11 mouse cellular contexts compared by ENCODE assay signal in the genomic region with DNA sequence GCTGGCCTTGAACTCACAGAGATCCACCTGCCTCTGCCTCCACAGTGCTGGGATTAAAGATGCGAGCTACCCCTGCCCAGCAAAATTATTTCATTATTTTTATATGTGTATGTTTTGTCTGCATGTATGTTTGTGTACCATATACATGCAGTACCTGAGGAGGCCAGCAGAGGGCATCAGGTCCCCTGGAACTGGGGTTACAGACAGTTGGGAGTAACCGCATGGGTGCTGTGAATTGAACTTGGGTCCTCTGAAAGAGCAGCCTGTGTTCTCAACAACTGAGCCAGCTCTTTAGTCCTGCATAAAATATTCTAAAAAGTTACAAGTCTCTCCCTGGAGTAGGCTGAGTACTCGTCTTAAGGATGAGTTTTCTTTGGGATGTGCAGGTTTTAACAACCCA. TPM values are rescaled to one million over a fixed set of nuclear protein-coding genes. Genes with fewer than 3 reads are reported as not detected.
A peak's percentile ranks its signal among the peaks of the same experiment; 100 is the strongest.
DNase-seq lines count a peak whose midpoint lies in the region; ATAC-seq and TF ChIP-seq lines count a peak whose summit lies in the region.
"Had no signal": no experiment of that assay in that cellular context is flagged by ENCODE, and none has a peak within 500 bp of the region (broad histone marks: within the 10 kb centered on the region; RNA-seq: fewer than 3 reads in every experiment).

No protein-coding gene starts in this region.

- ATAC-seq in hindbrain, postnatal 0 days, result no peak
- ATAC-seq in hindbrain, embryonic 13.5 days (ENCODE audit: low FRiP score), result no peak

- DNase-seq in hindbrain, postnatal 0 days (ENCODE audit: low spot score), result no peak
- DNase-seq in B cell, adult 2 months, result peak; percentile 67 to 70
- DNase-seq in R1 (ENCODE audit: low read depth, low spot score), result peak; percentile 71
- peak; percentile 19 for DNase-seq in retina, postnatal 1 day
- no peak for DNase-seq in midbrain, embryonic 10.5 days (ENCODE audit: low spot score)
- no peak for DNase-seq in left cerebral cortex, adult 18-20 months (ENCODE audit: low spot score in 2 of 2)
- no peak for DNase-seq in left cerebral cortex, postnatal 25 days (ENCODE audit: low spot score in 2 of 2)
- DNase-seq: adrenal gland, postnatal 10 days had no signal

- H3K27me3 ChIP-seq in hindbrain, postnatal 0 days (ENCODE audit: insufficient read depth, low read length), result no peaks in the 10 kb centered on the region
- H3K27me3 ChIP-seq in hindbrain, embryonic 13.5 days, result no peaks in the 10 kb centered on the region
- no peaks in the 10 kb centered on the region for H3K27me3 ChIP-seq in midbrain, embryonic 10.5 days (ENCODE audit: low read depth, poor library complexity, severe bottlenecking)
- H3K27me3 ChIP-seq: lung, embryonic 15.5 days; neural tube, embryonic 13.5 days had no signal

- peak; percentile 47 for TF ChIP-seq CTCF in hindbrain, postnatal 0 days (IDR thresholded peaks at IDR 0.05; ENCODE audit: low read depth)

- intact Hi-C loops in left cerebral cortex, postnatal 25 days (cut with DNase I), result no loop called here

- H3K9me3 ChIP-seq in hindbrain, postnatal 0 days (ENCODE audit: low read length), result no peaks in the 10 kb centered on the region
- H3K9me3 ChIP-seq in hindbrain, embryonic 13.5 days, result peaks cover 9% of the 10 kb centered on the region
- peaks cover 14% of the 10 kb centered on the region; the same call in 1 of the 2 replicates for H3K9me3 ChIP-seq in midbrain, embryonic 10.5 days (replicated peaks)
- H3K9me3 ChIP-seq: lung, embryonic 15.5 days had no signal

- no peak overlapping the region for H3K4me3 ChIP-seq in hindbrain, postnatal 0 days (ENCODE audit: low read length)
- H3K4me3 ChIP-seq in hindbrain, embryonic 13.5 days, result no peak overlapping the region
- no peak overlapping the region for H3K4me3 ChIP-seq in midbrain, embryonic 10.5 days
- H3K4me3 ChIP-seq: lung, embryonic 15.5 days; neural tube, embryonic 13.5 days had no signal

- H3K36me3 ChIP-seq in hindbrain, postnatal 0 days (ENCODE audit: insufficient read depth, low read length), result peaks cover 3% of the 10 kb centered on the region; the same call in 1 of the 2 replicates
- peaks cover 20% of the 10 kb centered on the region for H3K36me3 ChIP-seq in hindbrain, embryonic 13.5 days
- H3K36me3 ChIP-seq in midbrain, embryonic 10.5 days, result peaks cover 22% of the 10 kb centered on the region

- H3K9ac ChIP-seq in hindbrain, postnatal 0 days (replicated peaks; ENCODE audit: low read length), result no peak overlapping the region
- no peak overlapping the region for H3K9ac ChIP-seq in hindbrain, embryonic 13.5 days
- H3K9ac ChIP-seq: lung, embryonic 15.5 days; neural tube, embryonic 13.5 days had no signal

- no peaks in the 10 kb centered on the region for H3K4me1 ChIP-seq in hindbrain, postnatal 0 days (ENCODE audit: insufficient read depth, low read length)
- no peaks in the 10 kb centered on the region for H3K4me1 ChIP-seq in hindbrain, embryonic 13.5 days (replicated peaks)
- no peaks in the 10 kb centered on the region for H3K4me1 ChIP-seq in midbrain, embryonic 10.5 days
- H3K4me1 ChIP-seq: lung, embryonic 15.5 days; neural tube, embryonic 13.5 days had no signal

- WGBS in hindbrain, postnatal 0 days, result 92% methylated on average over 3 of the region's 3 CpGs
- 91% methylated on average over 3 of the region's 3 CpGs for WGBS in hindbrain, embryonic 13.5 days
- 90% methylated on average over 3 of the region's 3 CpGs for WGBS in midbrain, embryonic 10.5 days

- no peak overlapping the region for H3K4me2 ChIP-seq in hindbrain, postnatal 0 days (ENCODE audit: low read depth, low read length)
- H3K4me2 ChIP-seq in hindbrain, embryonic 13.5 days, result no peak overlapping the region
- H3K4me2 ChIP-seq: lung, embryonic 15.5 days; neural tube, embryonic 13.5 days had no signal

- H3K27ac ChIP-seq in hindbrain, postnatal 0 days, result no peak overlapping the region
- H3K27ac ChIP-seq in hindbrain, embryonic 13.5 days, result no peak overlapping the region
- H3K27ac ChIP-seq in midbrain, embryonic 10.5 days (replicated peaks), result no peak overlapping the region
- H3K27ac ChIP-seq: lung, embryonic 15.5 days; neural tube, embryonic 13.5 days had no signal

RNA-seq across cellular contexts. Expression of a gene that starts 11.2 kb away (rescaled TPM):
- total RNA-seq in hindbrain, postnatal 0 days (2014; rRNA removed), result 8.6 and 9.4 TPM in 2 replicates
- polyA plus RNA-seq in hindbrain, postnatal 0 days (2015; fragmentation: Nextera tagmentation; extraction: Ambion mirVana), result 7.7 and 7.9 TPM in 2 replicates
- 15.0 and 16.2 TPM in 2 replicates for polyA plus RNA-seq in hindbrain, embryonic 13.5 days (2015; fragmentation: Nextera tagmentation; extraction: Ambion mirVana)
- 13.9 and 16.4 TPM in 2 replicates for polyA plus RNA-seq in midbrain, embryonic 10.5 days (2016; fragmentation: Nextera tagmentation; extraction: Ambion mirVana)
- total RNA-seq in left cerebral cortex, adult 18-20 months (2021), result 1 to 10 TPM; 5.4 to 6.2 TPM
- 1 to 10 TPM; 5.8 to 8.2 TPM for total RNA-seq in left cerebral cortex, postnatal 25 days (2021)

RNA-seq across cellular contexts. Expression of a gene that starts 15.9 kb away (rescaled TPM):
- total RNA-seq in hindbrain, postnatal 0 days (2014; rRNA removed), result 15.0 and 22.1 TPM in 2 replicates
- 31.7 and 33.2 TPM in 2 replicates for polyA plus RNA-seq in hindbrain, postnatal 0 days (2015; fragmentation: Nextera tagmentation; extraction: Ambion mirVana)
- polyA plus RNA-seq in hindbrain, embryonic 13.5 days (2015; fragmentation: Nextera tagmentation; extraction: Ambion mirVana), result 34.1 and 35.0 TPM in 2 replicates
- polyA plus RNA-seq in midbrain, embryonic 10.5 days (2016; fragmentation: Nextera tagmentation; extraction: Ambion mirVana), result 34.4 and 35.2 TPM in 2 replicates
- 10 to 100 TPM; 12.7 to 15.7 TPM for total RNA-seq in left cerebral cortex, adult 18-20 months (2021)
- total RNA-seq in left cerebral cortex, postnatal 25 days (2021), result 10 to 100 TPM; 13.0 to 16.8 TPM

RNA-seq across cellular contexts. Expression of a gene that starts 21.7 kb away (rescaled TPM):
- 57.2 and 58.5 TPM in 2 replicates for total RNA-seq in hindbrain, postnatal 0 days (2014; rRNA removed)
- 27.0 and 31.4 TPM in 2 replicates for polyA plus RNA-seq in hindbrain, postnatal 0 days (2015; fragmentation: Nextera tagmentation; extraction: Ambion mirVana)
- 40.5 and 44.0 TPM in 2 replicates for polyA plus RNA-seq in hindbrain, embryonic 13.5 days (2015; fragmentation: Nextera tagmentation; extraction: Ambion mirVana)
- 56.0 and 59.6 TPM in 2 replicates for polyA plus RNA-seq in midbrain, embryonic 10.5 days (2016; fragmentation: Nextera tagmentation; extraction: Ambion mirVana)
- 10 to 100 TPM; 24.6 to 33.0 TPM for total RNA-seq in left cerebral cortex, adult 18-20 months (2021)
- 10 to 100 TPM; 27.1 to 32.2 TPM for total RNA-seq in left cerebral cortex, postnatal 25 days (2021)

RNA-seq across cellular contexts. Expression of a gene that starts 31.1 kb away (rescaled TPM):
- 4.0 and 5.0 TPM in 2 replicates for total RNA-seq in hindbrain, postnatal 0 days (2014; rRNA removed)
- polyA plus RNA-seq in hindbrain, postnatal 0 days (2015; fragmentation: Nextera tagmentation; extraction: Ambion mirVana), result 2.7 and 3.0 TPM in 2 replicates
- 4.0 and 4.8 TPM in 2 replicates for polyA plus RNA-seq in hindbrain, embryonic 13.5 days (2015; fragmentation: Nextera tagmentation; extraction: Ambion mirVana)
- 6.9 and 8.0 TPM in 2 replicates for polyA plus RNA-seq in midbrain, embryonic 10.5 days (2016; fragmentation: Nextera tagmentation; extraction: Ambion mirVana)
- 1 to 10 TPM; 4.3 to 4.8 TPM for total RNA-seq in left cerebral cortex, adult 18-20 months (2021)
- 1 to 10 TPM; 4.5 TPM for total RNA-seq in left cerebral cortex, postnatal 25 days (2021)

RNA-seq across cellular contexts. Expression of a gene that starts 41.3 kb away (rescaled TPM):
- total RNA-seq in hindbrain, postnatal 0 days (2014; rRNA removed), result 36.6 and 40.7 TPM in 2 replicates
- 10.4 and 12.1 TPM in 2 replicates for polyA plus RNA-seq in hindbrain, postnatal 0 days (2015; fragmentation: Nextera tagmentation; extraction: Ambion mirVana)
- 10.8 and 13.7 TPM in 2 replicates for polyA plus RNA-seq in hindbrain, embryonic 13.5 days (2015; fragmentation: Nextera tagmentation; extraction: Ambion mirVana)
- 8.6 and 9.6 TPM in 2 replicates for polyA plus RNA-seq in midbrain, embryonic 10.5 days (2016; fragmentation: Nextera tagmentation; extraction: Ambion mirVana)
- 10 to 100 TPM; 54.5 to 57.8 TPM for total RNA-seq in left cerebral cortex, adult 18-20 months (2021)
- total RNA-seq in left cerebral cortex, postnatal 25 days (2021), result 10 to 100 TPM; 56.2 to 56.9 TPM

Comparison
In these comparisons a context has a peak if more than half of its experiments do, and no peak if none do; other contexts are left out.
1. DNase-seq: peak in B cell, adult 2 months (2 of 2), R1 (single experiment) and retina, postnatal 1 day (single experiment); none in hindbrain, postnatal 0 days (single experiment), midbrain, embryonic 10.5 days (single experiment), left cerebral cortex, adult 18-20 months (0 of 2) and left cerebral cortex, postnatal 25 days (0 of 2).